Mouse (Mus musculus): Measurements from ENCODE around the gene Pcyox1. TPM values are rescaled to one million over a fixed set of nuclear protein-coding genes. Genes with fewer than 3 reads are reported as not detected.
"Not testable (repeated sequence)": the region's sequence is repeated elsewhere in the genome, so short reads cannot be mapped to it uniquely, and the experiment has no call there.

The Pcyox1 gene
- polyA plus RNA-seq, 1 experiment from 2014 or later, result 38.1 TPM

DNA sequence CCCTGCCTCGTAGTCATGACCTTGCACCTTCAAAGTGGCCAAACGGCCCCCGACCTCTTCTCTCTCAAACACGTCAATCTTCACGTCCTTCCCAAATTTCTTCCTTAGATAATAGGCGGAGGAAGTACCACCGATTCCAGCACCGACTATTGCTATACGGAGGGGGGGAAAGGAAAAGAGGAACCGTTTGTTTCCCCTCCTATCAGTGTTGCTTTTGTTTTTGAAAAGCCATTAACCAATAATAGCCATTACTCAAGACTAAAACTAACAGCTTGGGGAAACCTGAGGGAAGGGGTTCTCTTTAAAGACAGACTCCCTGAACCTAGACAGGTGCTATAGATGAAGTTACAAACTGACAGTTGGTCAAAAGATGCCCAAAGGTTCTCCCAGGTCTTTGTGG is 985 bp downstream of the Pcyox1 start:
- Histone ChIP-seq H3K4me1 (replicated peaks) (peaks cover 50% of the 10 kb centered on the region), H3K9ac (peak overlapping the region; percentile 84)
- 11% methylated on average over 10 of the region's 10 CpGs for WGBS (ENCODE audit: insufficient replicate concordance)

DNA sequence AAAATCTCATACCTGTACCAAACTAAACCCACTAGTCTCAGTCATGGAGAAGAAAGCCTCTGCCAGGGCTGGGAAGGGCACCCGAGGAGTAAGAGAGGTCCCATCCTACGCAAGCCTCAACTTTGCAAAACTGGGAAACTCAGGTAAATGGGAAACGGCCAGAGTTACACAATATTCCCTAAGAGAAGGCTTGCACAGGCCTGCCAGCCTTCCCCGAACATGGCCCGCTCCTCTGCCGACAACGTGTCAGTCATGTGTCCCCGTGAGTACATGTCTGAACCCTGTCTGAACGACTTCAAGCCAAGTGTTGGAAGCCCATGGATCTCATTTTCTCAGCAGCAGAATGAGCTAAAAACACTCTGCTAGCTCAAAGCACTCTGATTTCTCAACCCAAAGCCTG is 1.9 kb downstream of the Pcyox1 start:
- H3K36me3 ChIP-seq, result peaks cover 37% of the 10 kb centered on the region
- ATAC-seq (ENCODE audit: low read depth) (no peak), DNase-seq (no peak)
- H3K27ac ChIP-seq, result peak overlapping the region; percentile 26; the same call in 1 of the 2 replicates
- H3K4me1 ChIP-seq (replicated peaks), result peaks cover 44% of the 10 kb centered on the region
- peak overlapping the region; percentile 82; the same call in 1 of the 2 replicates for H3K4me3 ChIP-seq (replicated peaks)
- peak overlapping the region; percentile 87 for H3K4me2 ChIP-seq
- no peak overlapping the region for H3K9ac ChIP-seq
- H3K9me3 ChIP-seq (replicated peaks), result no peaks in the 10 kb centered on the region
- H3K27me3 ChIP-seq, result no peaks in the 10 kb centered on the region
- WGBS (ENCODE audit: insufficient replicate concordance), result 81% methylated on average over 9 of the region's 9 CpGs

More for the DNA sequence above, 985 bp downstream of the Pcyox1 start:
- no peaks in the 10 kb centered on the region for H3K27me3 ChIP-seq
- DNase-seq (no peak), ATAC-seq (ENCODE audit: low read depth) (no peak)
- H3K27ac ChIP-seq, result peak overlapping the region; percentile 84
- H3K4me3 ChIP-seq (replicated peaks), result peak overlapping the region; percentile 82
- no peaks in the 10 kb centered on the region for H3K9me3 ChIP-seq (replicated peaks)
- peak overlapping the region; percentile 87 for H3K4me2 ChIP-seq
- peaks cover 28% of the 10 kb centered on the region for H3K36me3 ChIP-seq

DNA sequence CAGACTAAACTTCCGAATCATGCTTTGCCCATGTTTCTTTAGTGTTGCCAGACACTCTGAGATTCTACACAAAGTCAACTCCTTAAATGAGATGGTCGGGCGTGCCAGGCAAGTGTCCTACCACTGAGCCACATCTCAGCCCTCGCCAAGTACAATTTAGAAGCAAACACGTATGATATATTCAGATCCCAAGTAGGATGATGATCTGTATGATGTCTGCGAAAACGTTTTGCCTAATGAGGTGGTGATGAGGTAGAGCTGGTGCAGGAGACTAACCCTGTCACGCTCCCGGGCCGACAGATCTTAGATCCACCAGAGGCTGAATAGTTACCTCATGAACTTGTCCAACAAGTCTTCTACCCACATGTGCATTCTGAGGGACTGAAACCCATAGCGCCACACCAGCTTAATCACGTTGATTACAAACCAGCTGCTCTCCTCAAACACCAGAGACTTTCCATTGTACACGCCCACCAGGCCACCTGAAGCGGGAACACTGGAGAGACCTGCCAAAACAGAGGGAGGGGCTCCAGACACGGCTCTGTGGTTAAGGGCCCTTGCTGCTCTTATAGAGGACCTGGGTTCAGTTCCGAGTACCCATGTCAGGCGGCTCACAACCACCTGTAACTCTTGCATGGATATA is 2.8 kb downstream of the Pcyox1 start:
- H3K36me3 ChIP-seq, result peaks cover 46% of the 10 kb centered on the region
- ATAC-seq (ENCODE audit: low read depth) (no peak), DNase-seq (no peak)
- H3K27me3 ChIP-seq, result no peaks in the 10 kb centered on the region
- H3K9me3 ChIP-seq (replicated peaks), result no peaks in the 10 kb centered on the region
- no peak overlapping the region for H3K4me2 ChIP-seq
- peaks cover 43% of the 10 kb centered on the region for H3K4me1 ChIP-seq (replicated peaks)
- H3K27ac ChIP-seq, result no peak overlapping the region
- H3K9ac ChIP-seq, result no peak overlapping the region
- WGBS (ENCODE audit: insufficient replicate concordance), result 79% methylated on average over 17 of the region's 17 CpGs
- H3K4me3 ChIP-seq (replicated peaks), result no peak overlapping the region

DNA sequence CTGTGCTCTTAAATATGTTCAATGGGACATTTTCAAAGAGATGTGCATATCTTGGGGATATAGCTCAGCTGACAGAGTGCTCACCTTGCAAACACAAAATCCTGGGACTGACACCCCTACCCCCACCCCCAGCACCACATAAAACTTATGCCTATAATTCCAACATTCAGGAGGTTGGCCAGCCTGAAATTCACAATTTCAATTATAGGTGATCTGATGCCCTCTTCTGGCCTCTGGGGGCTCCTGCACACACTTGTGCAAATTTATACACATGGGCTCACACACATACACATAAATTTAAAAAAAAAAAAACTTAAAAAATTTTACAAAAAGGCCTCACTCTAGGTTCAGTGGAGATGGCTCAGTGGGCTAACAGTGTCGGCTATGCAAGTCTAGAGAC is 3.8 kb downstream of the Pcyox1 start:
- peaks cover 56% of the 10 kb centered on the region for H3K36me3 ChIP-seq
- DNase-seq (no peak), ATAC-seq (ENCODE audit: low read depth) (no peak)
- peaks cover 48% of the 10 kb centered on the region for H3K4me1 ChIP-seq (replicated peaks)
- H3K27ac ChIP-seq, result no peak overlapping the region
- WGBS (ENCODE audit: insufficient replicate concordance), result 80% methylated on average over 1 of the region's 1 CpGs
- H3K4me2 ChIP-seq, result no peak overlapping the region
- no peaks in the 10 kb centered on the region for H3K27me3 ChIP-seq
- no peaks in the 10 kb centered on the region for H3K9me3 ChIP-seq (replicated peaks)
- H3K9ac ChIP-seq, result no peak overlapping the region
- no peak overlapping the region for H3K4me3 ChIP-seq (replicated peaks)

DNA sequence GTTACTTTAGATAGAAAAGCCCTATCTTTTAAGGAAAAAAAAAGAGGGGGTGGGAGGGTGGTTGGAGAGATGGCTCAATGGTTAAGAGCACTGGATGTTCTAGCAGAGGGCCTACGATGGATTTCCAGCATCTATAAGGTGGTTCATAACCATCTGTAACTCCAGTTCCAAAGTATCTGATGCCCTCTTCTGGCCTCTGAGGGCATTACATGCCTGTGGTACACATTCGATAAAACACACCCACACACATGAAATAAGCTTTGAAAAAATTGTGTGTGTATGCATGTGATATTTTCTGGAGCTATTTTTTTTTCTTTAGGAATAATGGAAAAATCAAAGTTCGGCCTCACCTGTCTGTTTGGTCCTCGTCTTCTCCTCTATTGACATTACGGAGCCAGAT is 5.6 kb downstream of the Pcyox1 start:
- no peak overlapping the region for H3K4me3 ChIP-seq (replicated peaks)
- no peak overlapping the region for H3K9ac ChIP-seq
- H3K27me3 ChIP-seq, result no peaks in the 10 kb centered on the region
- peaks cover 34% of the 10 kb centered on the region for H3K4me1 ChIP-seq (replicated peaks)
- DNase-seq (no peak), ATAC-seq (ENCODE audit: low read depth) (no peak)
- no peak overlapping the region for H3K27ac ChIP-seq
- peaks cover 68% of the 10 kb centered on the region for H3K36me3 ChIP-seq
- no peak overlapping the region for H3K4me2 ChIP-seq
- WGBS (ENCODE audit: insufficient replicate concordance), result 87% methylated on average over 5 of the region's 5 CpGs
- no peaks in the 10 kb centered on the region for H3K9me3 ChIP-seq (replicated peaks)

DNA sequence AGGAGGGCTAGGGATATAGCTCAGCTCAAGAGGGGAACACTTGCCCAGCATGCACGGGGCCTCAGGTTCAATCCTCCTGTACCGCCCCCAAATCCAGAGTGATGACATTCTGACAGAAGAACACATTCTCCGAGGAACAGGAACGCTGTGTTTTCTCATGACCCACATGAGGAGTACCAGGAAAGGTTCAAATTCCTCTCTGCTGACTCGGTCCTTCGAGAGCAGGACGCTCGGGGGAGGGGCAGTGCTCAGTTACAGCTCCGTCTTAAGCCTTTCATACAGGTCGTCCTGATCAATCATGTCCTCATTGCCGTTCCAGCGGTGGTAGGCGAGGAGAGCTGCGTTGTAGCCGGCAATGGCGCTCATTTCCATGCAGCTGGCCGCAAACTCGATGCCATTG is 8.5 kb downstream of the Pcyox1 start:
- 79% methylated on average over 18 of the region's 18 CpGs for WGBS (ENCODE audit: insufficient replicate concordance)
- no peak overlapping the region for H3K27ac ChIP-seq
- H3K27me3 ChIP-seq, result no peaks in the 10 kb centered on the region

DNA sequence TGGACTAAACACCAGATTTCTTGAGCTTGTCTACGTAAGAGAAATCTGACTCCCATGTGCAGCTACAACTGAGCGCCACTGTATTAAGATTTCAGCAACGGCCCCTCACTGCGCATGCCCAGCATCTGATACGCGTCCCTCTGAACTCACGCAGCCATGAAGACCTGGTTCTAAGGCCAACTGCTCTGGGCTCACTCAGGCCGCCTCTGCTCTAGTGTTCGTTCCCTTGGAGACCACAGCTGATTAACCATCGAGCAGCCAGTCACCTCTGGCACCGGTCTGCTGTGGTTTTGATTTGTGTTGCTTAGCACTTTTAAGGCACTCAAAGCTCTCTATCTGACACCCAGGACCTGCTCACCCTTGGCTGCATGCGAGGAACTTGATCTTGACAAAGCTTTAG is 9.6 kb downstream of the Pcyox1 start:
- ATAC-seq (ENCODE audit: low read depth) (no peak), DNase-seq (no peak)
- 78% methylated on average over 12 of the region's 12 CpGs for WGBS (ENCODE audit: insufficient replicate concordance)
- no peaks in the 10 kb centered on the region for H3K27me3 ChIP-seq
- H3K36me3 ChIP-seq, result peaks cover 56% of the 10 kb centered on the region
- H3K9ac ChIP-seq, result no peak overlapping the region
- no peak overlapping the region for H3K4me2 ChIP-seq
- H3K27ac ChIP-seq, result no peak overlapping the region
- H3K4me3 ChIP-seq (replicated peaks), result no peak overlapping the region
- H3K9me3 ChIP-seq (replicated peaks), result no peaks in the 10 kb centered on the region
- peaks cover 25% of the 10 kb centered on the region for H3K4me1 ChIP-seq (replicated peaks)

More for the DNA sequence above, 8.5 kb downstream of the Pcyox1 start:
- H3K4me3 ChIP-seq (replicated peaks), result no peak overlapping the region
- no peak for ATAC-seq (ENCODE audit: low read depth)
- H3K36me3 ChIP-seq, result peaks cover 62% of the 10 kb centered on the region
- no peak for DNase-seq
- H3K4me1 ChIP-seq (replicated peaks), result peaks cover 26% of the 10 kb centered on the region
- H3K9me3 ChIP-seq (replicated peaks), result no peaks in the 10 kb centered on the region
- H3K4me2 ChIP-seq, result no peak overlapping the region
- H3K9ac ChIP-seq, result no peak overlapping the region

DNA sequence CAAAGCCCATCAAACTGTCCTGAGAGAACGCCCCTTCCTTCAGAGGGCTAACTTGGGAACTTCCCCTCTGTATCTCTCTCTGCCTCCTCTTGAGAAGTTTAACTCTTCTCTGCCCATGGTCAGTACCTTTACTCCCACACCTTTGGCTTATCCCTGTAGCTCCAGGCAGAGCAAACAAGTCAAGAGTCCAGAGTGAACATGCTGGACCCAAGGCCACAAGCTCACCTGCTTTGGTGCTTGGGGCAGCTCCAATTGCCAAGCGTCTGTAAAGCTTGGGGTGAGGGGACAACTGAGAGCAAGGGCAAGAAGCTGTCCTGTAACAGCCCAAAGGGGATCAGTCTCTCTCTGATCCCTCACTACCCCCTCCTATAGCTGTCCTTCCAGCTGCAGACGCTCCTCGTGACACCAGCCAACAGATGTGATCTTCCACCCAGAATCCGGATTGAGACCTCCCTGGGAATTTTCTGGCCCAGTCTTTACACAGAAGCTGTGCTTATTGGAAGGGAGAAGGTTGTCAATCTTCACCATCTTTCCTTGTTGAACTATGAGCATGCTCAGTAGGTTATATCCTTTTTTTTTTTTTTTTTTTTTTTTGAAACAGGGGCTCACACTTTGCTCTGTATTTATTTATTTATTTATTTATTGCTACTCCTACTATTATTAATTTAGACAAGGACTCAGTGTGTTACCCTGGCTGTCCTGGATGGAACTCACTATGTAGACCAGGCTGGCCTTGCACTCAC is 11.4 kb downstream of the Pcyox1 start:
- no peak overlapping the region for H3K4me2 ChIP-seq
- DNase-seq (no peak), ATAC-seq (ENCODE audit: low read depth) (peak; percentile 56)
- H3K36me3 ChIP-seq, result peaks cover 38% of the 10 kb centered on the region
- no peaks in the 10 kb centered on the region for H3K27me3 ChIP-seq
- H3K4me1 ChIP-seq (replicated peaks), result peaks cover 25% of the 10 kb centered on the region
- H3K4me3 ChIP-seq (replicated peaks), result no peak overlapping the region
- WGBS (ENCODE audit: insufficient replicate concordance), result 67% methylated on average over 5 of the region's 5 CpGs
- H3K9ac ChIP-seq, result no peak overlapping the region
- no peaks in the 10 kb centered on the region for H3K9me3 ChIP-seq (replicated peaks)
- peak overlapping the region; percentile 56 for H3K27ac ChIP-seq

DNA sequence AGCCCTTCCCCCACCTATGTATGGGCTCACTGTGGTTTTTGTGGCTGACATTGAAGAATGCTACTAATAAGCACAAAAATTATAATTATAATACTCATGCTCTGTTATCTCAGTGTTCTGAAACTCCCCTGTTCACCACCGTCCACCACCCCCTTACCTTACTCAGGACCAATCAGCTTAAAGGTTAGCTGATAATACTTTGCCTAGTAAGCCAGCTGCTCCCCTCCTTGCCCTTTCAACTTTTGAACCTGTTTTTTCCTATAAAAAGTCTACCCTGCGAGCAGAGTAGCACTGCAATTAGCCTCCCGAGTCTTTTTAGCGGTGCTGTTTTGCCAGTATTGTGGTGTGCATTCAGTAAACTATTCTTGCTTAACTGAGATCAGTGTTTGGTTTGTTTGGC is 12.3 kb downstream of the Pcyox1 start:
- DNase-seq (no peak), ATAC-seq (ENCODE audit: low read depth) (peak; percentile 28; the same call in 1 of the 2 replicates)
- H3K36me3 ChIP-seq, result peaks cover 31% of the 10 kb centered on the region
- H3K4me3 ChIP-seq (replicated peaks), result no peak overlapping the region
- H3K4me1 ChIP-seq (replicated peaks), result peaks cover 25% of the 10 kb centered on the region
- WGBS (ENCODE audit: insufficient replicate concordance), result 47% methylated on average over 4 of the region's 4 CpGs
- no peak overlapping the region for H3K4me2 ChIP-seq
- H3K9me3 ChIP-seq (replicated peaks), result no peaks in the 10 kb centered on the region
- H3K9ac ChIP-seq, result no peak overlapping the region
- H3K27me3 ChIP-seq, result no peaks in the 10 kb centered on the region
- H3K27ac ChIP-seq, result peak overlapping the region; percentile 56

DNA sequence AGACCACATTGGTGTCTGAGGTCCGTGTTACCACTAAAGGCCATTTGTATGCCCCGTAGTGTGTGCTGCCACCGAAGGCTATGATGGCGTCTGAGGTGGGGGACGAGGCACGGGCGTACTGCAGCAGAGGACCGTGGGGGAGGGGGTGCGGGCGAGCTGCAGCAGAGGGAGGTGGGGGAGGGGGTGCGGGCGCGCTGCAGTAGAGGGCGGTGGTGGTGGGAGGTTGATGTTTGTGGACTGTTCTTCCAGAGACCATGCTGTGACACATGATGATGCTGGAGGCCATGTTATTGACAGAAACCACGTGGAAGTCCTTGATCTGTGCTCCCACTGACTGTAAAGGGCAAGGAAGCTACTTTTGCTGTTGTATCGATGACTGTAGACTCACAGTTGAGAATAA is 13.6 kb downstream of the Pcyox1 start:
- Histone ChIP-seq H3K4me1 (replicated peaks) (peaks cover 22% of the 10 kb centered on the region), H3K9me3 (replicated peaks) (no peaks in the 10 kb centered on the region), H3K4me3 (replicated peaks) (no peak overlapping the region), H3K36me3 (peaks cover 31% of the 10 kb centered on the region), H3K27ac (no peak overlapping the region), H3K9ac (no peak overlapping the region), H3K4me2 (no peak overlapping the region), H3K27me3 (no peaks in the 10 kb centered on the region)
- ATAC-seq (ENCODE audit: low read depth) (peak; percentile 21; the same call in 1 of the 2 replicates), DNase-seq (no peak)
- WGBS (ENCODE audit: insufficient replicate concordance), result 34% methylated on average over 16 of the region's 16 CpGs

DNA sequence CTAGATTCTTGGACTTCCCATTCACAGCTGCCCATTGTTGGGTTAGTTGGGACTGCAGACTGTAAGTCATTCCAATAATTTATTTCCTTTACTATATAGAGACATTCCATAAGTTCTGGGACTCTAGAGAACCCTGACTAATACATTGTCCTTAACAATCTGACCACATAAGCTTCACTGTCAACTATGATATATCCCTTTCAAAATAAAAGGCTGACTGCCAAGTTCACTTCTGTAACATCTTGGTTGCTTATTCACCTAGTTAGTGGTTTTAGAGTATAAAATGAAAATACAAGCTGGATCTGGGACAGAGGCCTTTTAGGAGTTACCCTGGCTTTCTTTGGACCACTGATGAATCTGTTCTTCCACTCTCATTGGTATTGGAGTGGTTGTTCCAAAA is 14.4 kb downstream of the Pcyox1 start:
- H3K4me2 ChIP-seq, result no peak overlapping the region
- no peak for DNase-seq
- peaks cover 19% of the 10 kb centered on the region for H3K4me1 ChIP-seq (replicated peaks)
- no peak overlapping the region for H3K27ac ChIP-seq
- no peaks in the 10 kb centered on the region for H3K27me3 ChIP-seq
- no peaks in the 10 kb centered on the region for H3K9me3 ChIP-seq (replicated peaks)
- ATAC-seq (ENCODE audit: low read depth), result no peak
- peaks cover 31% of the 10 kb centered on the region for H3K36me3 ChIP-seq
- no peak overlapping the region for H3K4me3 ChIP-seq (replicated peaks)
- no peak overlapping the region for H3K9ac ChIP-seq

DNA sequence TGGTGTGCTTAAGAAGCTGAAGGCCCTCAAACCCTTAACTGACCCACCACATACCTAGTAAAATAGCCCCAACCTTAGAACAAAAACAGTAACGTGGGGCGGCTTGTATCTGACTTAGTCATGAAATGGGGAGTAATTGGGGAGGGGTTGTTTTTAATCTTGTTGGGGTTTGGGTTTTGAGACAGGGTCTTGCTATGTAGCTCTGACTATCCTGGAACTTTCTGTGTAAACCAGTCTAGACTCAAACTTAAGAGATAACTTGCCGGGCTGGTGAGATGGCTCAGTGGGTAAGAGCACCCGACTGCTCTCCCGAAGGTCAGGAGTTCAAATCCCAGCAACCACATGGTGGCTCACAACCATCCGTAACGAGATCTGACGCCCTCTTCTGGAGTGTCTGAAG is 16.8 kb downstream of the Pcyox1 start:
- DNase-seq; H3K9ac ChIP-seq; H3K4me3 ChIP-seq (replicated peaks); H3K27ac ChIP-seq; H3K9me3 ChIP-seq (replicated peaks); H3K4me2 ChIP-seq; H3K27me3 ChIP-seq: not testable (repeated sequence)
- WGBS (ENCODE audit: insufficient replicate concordance), result 55% methylated on average over 8 of the region's 8 CpGs
- Histone ChIP-seq H3K36me3 (peaks cover 45% of the 10 kb centered on the region), H3K4me1 (replicated peaks) (peaks cover 14% of the 10 kb centered on the region)
- ATAC-seq (ENCODE audit: low read depth), result peak; percentile 37; the same call in 1 of the 2 replicates

Data from liver, embryonic 13.5 days (tissue).